Mouse (Mus musculus): Measurements from ENCODE around the gene 4931409K22Rik. TPM values are rescaled to one million over a fixed set of nuclear protein-coding genes. Genes with fewer than 3 reads are reported as not detected.

Gene 4931409K22Rik
- total RNA-seq, 2 experiments from 2014 or later = 0.13 TPM; not detected in 1

- no peak for DNase-seq (ENCODE audit: low spot score in 2 of 2)
- intact Hi-C loops (cut with DNase I) = no loop called here
Measured at GRCm38 (mm10) chr5:24551317-24551688, 5.3 kb downstream of the 4931409K22Rik start.

- DNase-seq (ENCODE audit: low spot score in 2 of 2) = peak; percentile 71 to 82
- intact Hi-C loops (cut with DNase I) = no loop called here
Measured at GRCm38 (mm10) chr5:24550598-24551316, 5.9 kb downstream of the 4931409K22Rik start.

GRCm38 (mm10) chr5:24542643-24543042 lies 14.0 kb downstream of the 4931409K22Rik start:
- intact Hi-C loops (cut with DNase I) = no loop called here
- DNase-seq (ENCODE audit: low spot score in 2 of 2) = no peak

GRCm38 (mm10) chr5:24541144-24541569 lies 15.5 kb downstream of the 4931409K22Rik start:
- intact Hi-C loops (cut with DNase I) = no loop called here
- DNase-seq (ENCODE audit: low spot score in 2 of 2) = peak in 1 of 2 experiments; percentile 16

GRCm38 (mm10) chr5:24540387-24541143 lies 16.0 kb downstream of the 4931409K22Rik start, which contains the start of gene Asb10:
Gene Asb10 (minus strand): TSS chr5:24540978.
- DNase-seq (ENCODE audit: low spot score in 2 of 2) = peak in 1 of 2 experiments; percentile 57
- intact Hi-C loops (cut with DNase I) = no loop called here

- intact Hi-C loops (cut with DNase I) = no loop called here
- no peak for DNase-seq (ENCODE audit: low spot score in 2 of 2)
Measured at GRCm38 (mm10) chr5:24539571-24540296, 16.9 kb downstream of the 4931409K22Rik start.

GRCm38 (mm10) chr5:24537618-24538017 lies 19.0 kb downstream of the 4931409K22Rik start:
- intact Hi-C loops (cut with DNase I) = no loop called here
- no peak for DNase-seq (ENCODE audit: low spot score in 2 of 2)

- intact Hi-C loops (cut with DNase I) = no loop called here
- DNase-seq (ENCODE audit: low spot score in 2 of 2) = no peak
Measured at GRCm38 (mm10) chr5:24536511-24536910, 20.1 kb downstream of the 4931409K22Rik start.

GRCm38 (mm10) chr5:24535731-24536130 lies 20.9 kb downstream of the 4931409K22Rik start:
- no peak for DNase-seq (ENCODE audit: low spot score in 2 of 2)
- intact Hi-C loops (cut with DNase I) = no loop called here

- intact Hi-C loops (cut with DNase I) = loop anchor here (5.0 kb wide), 1 partner anchor 63 kb away; no protein-coding TSS in a partner anchor
Measured at GRCm38 (mm10) chr5:24534292-24534691, 22.3 kb downstream of the 4931409K22Rik start.

GRCm38 (mm10) chr5:24533391-24533790 lies 23.2 kb downstream of the 4931409K22Rik start:
- DNase-seq (ENCODE audit: low spot score in 2 of 2) = no peak
- intact Hi-C loops (cut with DNase I) = loop anchor here (5.0 kb wide), 1 partner anchor 64 kb away; no protein-coding TSS in a partner anchor

More at GRCm38 (mm10) chr5:24534292-24534691, 22.3 kb downstream of the 4931409K22Rik start:
- DNase-seq (ENCODE audit: low spot score in 2 of 2) = no peak

GRCm38 (mm10) chr5:24530042-24530689 lies 26.4 kb downstream of the 4931409K22Rik start:
- intact Hi-C loops (cut with DNase I) = loop anchor here (2.0 to 5.0 kb wide), 2 partner anchors 47 to 67 kb away; no protein-coding TSS in a partner anchor
- DNase-seq (ENCODE audit: low spot score in 2 of 2) = peak; percentile 93 to 94

- no peak for DNase-seq (ENCODE audit: low spot score in 2 of 2)
- intact Hi-C loops (cut with DNase I) = loop anchor here (10.0 kb wide), 1 partner anchor 263 kb away; no protein-coding TSS in a partner anchor
Measured at GRCm38 (mm10) chr5:24527780-24528179, 28.8 kb downstream of the 4931409K22Rik start.

GRCm38 (mm10) chr5:24526889-24527230 lies 29.7 kb downstream of the 4931409K22Rik start, which contains the start of gene Gbx1:
Gene Gbx1 (minus strand): TSS chr5:24527202.
- intact Hi-C loops (cut with DNase I) = loop anchor here (10.0 kb wide), 1 partner anchor 262 kb away; no protein-coding TSS in a partner anchor
- no peak for DNase-seq (ENCODE audit: low spot score in 2 of 2)

- DNase-seq (ENCODE audit: low spot score in 2 of 2) = no peak
- intact Hi-C loops (cut with DNase I) = loop anchor here (10.0 kb wide), 1 partner anchor 262 kb away; no protein-coding TSS in a partner anchor
Measured at GRCm38 (mm10) chr5:24526190-24526888, 30.3 kb downstream of the 4931409K22Rik start.

GRCm38 (mm10) chr5:24525360-24526189 lies 31.0 kb downstream of the 4931409K22Rik start:
- DNase-seq (ENCODE audit: low spot score in 2 of 2) = no peak
- intact Hi-C loops (cut with DNase I) = loop anchor here (10.0 kb wide), 1 partner anchor 261 kb away; no protein-coding TSS in a partner anchor

GRCm38 (mm10) chr5:24524522-24524921 lies 32.1 kb downstream of the 4931409K22Rik start:
- intact Hi-C loops (cut with DNase I) = loop anchor here (10.0 kb wide), 1 partner anchor 260 kb away; no protein-coding TSS in a partner anchor
- DNase-seq (ENCODE audit: low spot score in 2 of 2) = no peak

All from left cerebral cortex, postnatal 14 days (tissue).